7 mouse cellular contexts compared by ENCODE assay signal in the genomic region with DNA sequence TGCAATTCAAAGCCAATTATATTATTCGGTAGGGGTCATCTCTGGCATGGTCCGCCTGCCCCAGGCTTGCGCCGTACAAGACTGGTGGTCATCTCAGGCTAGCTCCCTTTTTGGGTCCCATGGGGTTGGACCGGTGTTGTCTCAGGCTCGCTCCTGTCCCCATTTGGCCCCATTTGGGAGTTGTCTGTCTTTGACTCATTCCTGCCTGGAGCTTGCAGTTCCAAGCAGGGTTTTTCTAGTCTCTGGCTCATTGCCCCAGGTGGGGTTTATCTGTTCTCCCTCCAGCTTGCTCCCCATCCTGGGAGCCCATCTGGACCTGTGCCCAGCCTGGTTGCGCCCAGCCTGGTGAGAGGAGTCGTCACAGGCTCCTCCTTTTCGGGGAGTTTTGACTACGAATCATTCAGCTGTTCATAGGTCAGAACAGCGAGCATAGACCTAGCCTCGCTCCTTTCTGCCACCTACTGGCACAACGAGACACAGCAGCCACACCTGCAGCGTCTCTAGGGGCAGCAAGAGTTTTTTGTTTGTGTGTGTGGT. TPM values are rescaled to one million over a fixed set of nuclear protein-coding genes. Genes with fewer than 3 reads are reported as not detected.
DNase-seq lines count a peak whose midpoint lies in the region; ATAC-seq lines count a peak whose summit lies in the region.

No protein-coding gene starts in this region.

- peak overlapping the region; percentile 27 for H3K4me3 ChIP-seq in embryonic facial prominence, embryonic 10.5 days
- H3K4me3 ChIP-seq in limb, embryonic 10.5 days = peak overlapping the region; percentile 37
- 0 out of 2 replicates have a peak overlapping the region, but pooled peaks have one; percentile 7 for H3K4me3 ChIP-seq in midbrain, embryonic 13.5 days (replicated peaks)

- H3K9ac ChIP-seq in midbrain, embryonic 13.5 days (replicated peaks) = 0 out of 2 replicates have a peak overlapping the region, but pooled peaks have one; percentile 4

- DNase-seq in adrenal gland, adult 8-10 months = peak; percentile 50
- peak; percentile 78 for DNase-seq in embryonic facial prominence, embryonic 10.5 days (ENCODE audit: low spot score)
- DNase-seq in heart, adult 11 months = peak; percentile 92
- DNase-seq in kidney, adult 11 months = peak; percentile 46
- DNase-seq in limb, embryonic 10.5 days (ENCODE audit: low spot score) = peak; percentile 78
- peak; percentile 52 for DNase-seq in spleen, adult 12 weeks (ENCODE audit: low spot score)

- peak overlapping the region; percentile 48 for H3K4me2 ChIP-seq in midbrain, embryonic 13.5 days (replicated peaks)

- H3K36me3 ChIP-seq in embryonic facial prominence, embryonic 10.5 days (replicated peaks) = no peaks in the 10 kb centered on the region
- H3K36me3 ChIP-seq in limb, embryonic 10.5 days = no peaks in the 10 kb centered on the region
- H3K36me3 ChIP-seq in midbrain, embryonic 13.5 days = no peaks in the 10 kb centered on the region

- peaks cover 11% of the 10 kb centered on the region for H3K4me1 ChIP-seq in embryonic facial prominence, embryonic 10.5 days
- H3K4me1 ChIP-seq in limb, embryonic 10.5 days = peaks cover 10% of the 10 kb centered on the region; the same call in 1 of the 2 replicates
- H3K4me1 ChIP-seq in midbrain, embryonic 13.5 days (replicated peaks) = peaks cover 4% of the 10 kb centered on the region; the same call in 1 of the 2 replicates

- ATAC-seq in midbrain, embryonic 13.5 days = peak; percentile 86

- WGBS in embryonic facial prominence, embryonic 10.5 days = 35% methylated on average over 14 of the region's 14 CpGs
- 30% methylated on average over 14 of the region's 14 CpGs for WGBS in limb, embryonic 10.5 days
- WGBS in midbrain, embryonic 13.5 days = 33% methylated on average over 14 of the region's 14 CpGs

- no peaks in the 10 kb centered on the region for H3K27me3 ChIP-seq in embryonic facial prominence, embryonic 10.5 days (replicated peaks; ENCODE audit: low read depth, poor library complexity, severe bottlenecking)
- H3K27me3 ChIP-seq in limb, embryonic 10.5 days (ENCODE audit: low read depth, poor library complexity, severe bottlenecking) = no peaks in the 10 kb centered on the region
- no peaks in the 10 kb centered on the region for H3K27me3 ChIP-seq in midbrain, embryonic 13.5 days

- H3K9me3 ChIP-seq in embryonic facial prominence, embryonic 10.5 days = no peaks in the 10 kb centered on the region
- no peaks in the 10 kb centered on the region for H3K9me3 ChIP-seq in limb, embryonic 10.5 days (replicated peaks)
- no peaks in the 10 kb centered on the region for H3K9me3 ChIP-seq in midbrain, embryonic 13.5 days

- peak overlapping the region; percentile 1; the same call in 1 of the 2 replicates for H3K27ac ChIP-seq in embryonic facial prominence, embryonic 10.5 days (replicated peaks)
- peak overlapping the region; percentile 44; the same call in 1 of the 2 replicates for H3K27ac ChIP-seq in limb, embryonic 10.5 days
- no peak overlapping the region for H3K27ac ChIP-seq in midbrain, embryonic 13.5 days

RNA-seq across cellular contexts. Expression of gene Jph4, which starts 44.4 kb away (rescaled TPM):
- total RNA-seq in adrenal gland, adult 8-10 months (2022) = 1 to 10 TPM; 3.3 to 6.9 (median 5.3) TPM
- 0.45 and 0.81 TPM in 2 replicates for polyA plus RNA-seq in embryonic facial prominence, embryonic 10.5 days (2016; fragmentation: Nextera tagmentation; extraction: Ambion mirVana)
- 0.03 and 0.08 TPM in 2 replicates for polyA plus RNA-seq in limb, embryonic 10.5 days (2016; fragmentation: Nextera tagmentation; extraction: Ambion mirVana)
- polyA plus RNA-seq in midbrain, embryonic 13.5 days (2015; fragmentation: Nextera tagmentation; extraction: Ambion mirVana) = 18.2 and 19.9 TPM in 2 replicates

RNA-seq across cellular contexts. Expression of gene Ap1g2, which starts 54.8 kb away (rescaled TPM):
- total RNA-seq in adrenal gland, adult 8-10 months (2022) = 10 to 100 TPM; 24.5 to 29.3 (median 26.0) TPM
- polyA plus RNA-seq in embryonic facial prominence, embryonic 10.5 days (2016; fragmentation: Nextera tagmentation; extraction: Ambion mirVana) = 14.5 and 15.8 TPM in 2 replicates
- polyA plus RNA-seq in limb, embryonic 10.5 days (2016; fragmentation: Nextera tagmentation; extraction: Ambion mirVana) = 10.6 and 12.5 TPM in 2 replicates
- 7.9 and 8.2 TPM in 2 replicates for polyA plus RNA-seq in midbrain, embryonic 13.5 days (2015; fragmentation: Nextera tagmentation; extraction: Ambion mirVana)

Comparison
In these comparisons a context has a peak if more than half of its experiments do, and no peak if none do; other contexts are left out.
1. RNA of gene Jph4, which starts 44.4 kb away (polyA plus RNA-seq): 18.2 to 19.9 TPM in midbrain, embryonic 13.5 days; 0.45 to 0.81 TPM in embryonic facial prominence, embryonic 10.5 days and 0.03 to 0.08 TPM in limb, embryonic 10.5 days; every median in the first group is over 10 times any median in the second.
2. Peak in every context shown above with its lines, with median percentiles within 50 percentile points of each other: DNase-seq and H3K4me3 ChIP-seq.